Mouse (Mus musculus) layer of hippocampus, adult 2 months (tissue): ENCODE data around the gene Chp2. TPM values are rescaled to one million over a fixed set of nuclear protein-coding genes. Genes with fewer than 3 reads are reported as not detected.

Source experiments
- DNase-seq, 2 experiments: peaks; one replicate each; pipeline ENCODE4 v3.0.0; 2022; ENCODE audit warnings: low spot score in 2 of 2
- H3K27ac ChIP-seq: fragments of 200-600 bp; 2 replicates; pipeline ENCODE4 v1.8.1; 2022
- H3K4me3 ChIP-seq: fragments of 200-600 bp; 2 replicates; pipeline ENCODE4 v1.8.1; 2022; ENCODE audit warnings: mild to moderate bottlenecking
- CTCF ChIP-seq: fragments of 200-600 bp; conservative IDR thresholded peaks from 2 replicates; pipeline ENCODE4 v1.8.1; 2022; ENCODE audit warnings: antibody characterized with exemption, mild to moderate bottlenecking, moderate library complexity
- total RNA-seq, 2 experiments: library from RNA; stranded (reverse); gene quantifications; 2 replicates each; pipeline ENCODE4 v1.2.3; 2021

The Chp2 gene
- total RNA-seq, 2 experiments from 2014 or later = 2.7 to 3.3 TPM

- no peak overlapping the region for H3K27ac ChIP-seq
- H3K4me3 ChIP-seq = no peak overlapping the region
- TF ChIP-seq CTCF = no peak
- no peak for DNase-seq
These were observed 28.1 kb downstream of the Chp2 start for GRCm38 (mm10) chr7:122247254-122247864.

DNA sequence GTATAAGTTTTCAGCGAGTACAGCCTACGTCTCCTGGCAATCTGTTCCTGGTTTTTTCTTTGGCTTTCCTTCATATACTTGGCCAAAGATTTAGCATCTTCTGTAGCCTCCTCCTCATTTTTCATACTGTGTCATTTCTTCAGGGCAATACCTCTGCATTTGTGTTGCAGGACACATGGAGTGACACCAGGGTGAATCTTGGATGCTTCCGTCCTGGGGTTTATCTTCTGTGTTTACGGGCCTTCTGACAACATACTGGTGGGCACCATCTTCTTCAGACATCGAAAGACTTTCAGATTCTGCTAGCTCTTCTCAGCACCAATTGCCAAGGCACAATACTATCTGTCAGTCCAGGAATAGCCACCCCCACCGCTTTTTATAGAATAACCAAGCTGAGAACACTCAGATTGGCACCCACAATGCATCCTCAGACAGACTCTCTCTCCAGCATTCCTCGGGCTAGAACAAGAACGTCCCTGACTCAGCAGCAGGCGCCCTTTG lies 30.1 kb downstream of the Chp2 start:
- H3K4me3 ChIP-seq = no peak overlapping the region
- no peak for TF ChIP-seq CTCF
- peak; percentile 23 to 41 for DNase-seq
- H3K27ac ChIP-seq = 0 out of 2 replicates have a peak overlapping the region, but pooled peaks have one; percentile 1

DNA sequence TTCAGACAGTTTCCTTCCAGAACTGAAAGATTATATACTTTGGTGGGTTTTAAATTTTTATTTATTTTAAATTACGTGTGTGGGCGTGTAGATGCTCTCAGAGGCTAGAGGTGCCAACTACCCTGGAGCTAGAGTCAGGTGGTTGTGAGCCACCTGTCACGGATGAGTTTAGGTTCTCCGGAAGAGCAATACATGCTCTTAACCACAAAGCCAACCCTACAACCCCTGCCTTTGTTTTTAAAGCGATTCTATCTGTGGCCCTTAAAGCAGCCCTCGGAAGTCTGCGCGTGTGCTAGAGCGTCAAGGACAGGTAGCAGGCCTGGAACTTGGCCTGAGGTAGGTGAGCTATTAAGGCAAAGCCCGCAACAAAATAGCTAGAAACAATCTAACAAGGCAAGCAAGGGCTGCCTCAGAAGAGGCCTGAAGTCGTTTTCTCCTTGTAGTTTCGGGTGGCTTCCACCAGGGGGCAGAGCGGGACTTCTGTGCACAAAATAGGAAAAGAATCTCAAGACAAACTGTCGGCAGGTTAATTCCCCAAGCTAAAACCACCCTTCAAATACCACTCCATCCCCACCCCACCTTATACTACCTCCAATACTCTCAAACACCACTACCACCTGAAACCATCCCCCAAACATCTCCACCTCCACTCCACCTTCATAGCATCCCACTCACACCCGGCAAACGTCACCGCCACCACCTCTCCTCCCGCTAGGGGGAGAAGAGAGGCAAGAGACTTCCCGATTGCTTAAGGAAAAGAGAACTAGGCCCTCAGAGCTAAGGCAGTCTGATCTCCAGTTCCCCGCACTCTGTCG lies 32.1 kb downstream of the Chp2 start:
- peak; percentile 79 to 80 for DNase-seq
- Histone ChIP-seq H3K4me3 (peak overlapping the region; percentile 41), H3K27ac (peak overlapping the region; percentile 56; the same call in 1 of the 2 replicates)
- peak; percentile 90 for TF ChIP-seq CTCF

DNA sequence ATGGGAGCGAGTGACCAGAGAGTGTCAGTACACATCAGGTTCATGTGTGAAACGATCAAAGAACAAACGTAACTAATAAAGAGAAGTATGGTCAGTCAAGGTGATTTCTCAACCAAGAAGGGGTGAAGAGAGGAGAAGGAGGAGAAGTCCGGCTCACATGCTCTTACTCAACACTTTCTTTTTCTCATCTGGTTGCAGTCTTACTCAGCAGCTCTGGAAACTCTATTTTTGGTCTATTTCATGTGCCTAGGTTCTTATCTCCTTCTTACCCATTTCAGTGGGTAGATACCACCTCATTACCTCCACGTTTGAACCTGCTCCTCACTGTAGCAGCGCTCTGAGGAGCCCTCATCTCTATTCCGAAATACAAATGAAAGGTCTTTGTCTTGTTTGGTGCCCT lies 37.4 kb downstream of the Chp2 start:
- TF ChIP-seq CTCF = no peak
- no peak overlapping the region for H3K4me3 ChIP-seq
- H3K27ac ChIP-seq = no peak overlapping the region
- DNase-seq = no peak

DNA sequence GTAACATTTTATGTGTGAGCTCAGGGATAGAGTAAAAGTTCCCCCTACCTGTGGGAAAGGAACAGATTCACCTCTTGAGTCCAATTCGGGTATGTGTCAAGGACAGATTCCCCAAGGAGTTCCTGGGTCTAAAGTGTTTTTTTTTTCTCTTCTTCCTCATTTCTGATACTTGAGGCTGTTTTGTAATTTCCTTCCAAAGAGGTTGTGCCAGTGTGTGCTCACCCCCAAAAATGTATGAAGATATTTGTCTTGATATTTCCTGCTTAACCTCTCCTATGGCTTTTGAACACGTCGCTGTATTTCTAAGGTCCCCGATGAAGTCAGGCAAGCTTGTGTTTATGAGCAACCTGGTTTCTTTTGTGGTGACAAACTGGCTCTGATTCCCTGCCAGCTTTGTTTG lies 39.2 kb downstream of the Chp2 start:
- no peak for DNase-seq
- Histone ChIP-seq H3K4me3 (no peak overlapping the region), H3K27ac (no peak overlapping the region)
- TF ChIP-seq CTCF = no peak

DNA sequence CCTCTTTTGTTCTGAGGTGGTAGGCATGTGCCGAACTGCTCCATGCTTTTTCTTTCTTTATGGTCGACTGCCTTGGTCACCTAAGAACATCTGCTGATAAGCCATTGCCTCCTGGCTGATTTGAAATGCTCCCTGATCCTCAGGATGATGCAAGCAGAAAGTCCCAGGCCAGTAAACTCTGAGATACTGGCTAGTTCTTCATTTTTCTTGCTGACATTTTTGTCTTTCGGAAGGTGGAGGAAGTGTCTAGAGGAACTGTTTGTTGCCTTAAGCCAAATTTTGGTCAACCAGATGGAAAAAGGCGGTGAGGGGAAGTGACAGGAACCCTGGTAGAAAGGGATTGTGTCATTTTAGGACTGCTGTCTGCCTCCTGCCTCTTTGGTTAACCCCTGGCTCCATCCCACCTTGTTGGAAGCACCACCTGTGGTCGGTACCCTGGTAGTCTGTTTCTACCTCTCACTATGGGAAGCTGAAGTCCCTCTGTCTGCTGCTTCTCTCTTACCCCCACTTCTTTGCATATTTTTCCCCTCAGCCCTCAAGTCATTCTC lies 40.8 kb downstream of the Chp2 start:
- DNase-seq = no peak
- Histone ChIP-seq H3K27ac (no peak overlapping the region), H3K4me3 (no peak overlapping the region)
- TF ChIP-seq CTCF = no peak

GRCm38 (mm10) chr7:122268983-122269486 lies 49.7 kb downstream of the Chp2 start:
- H3K27ac ChIP-seq = no peak overlapping the region
- no peak for TF ChIP-seq CTCF
- no peak overlapping the region for H3K4me3 ChIP-seq
- no peak for DNase-seq

GRCm38 (mm10) chr7:122272334-122272733 lies 53.0 kb downstream of the Chp2 start:
- no peak overlapping the region for H3K27ac ChIP-seq
- no peak for TF ChIP-seq CTCF
- no peak for DNase-seq
- no peak overlapping the region for H3K4me3 ChIP-seq

Other genes with a start within 250 kb of the Chp2 start
- 10 to 100 TPM; 41.6 to 44.3 TPM for gene Cog7, start 237.8 kb upstream of the Chp2 start, total RNA-seq
- 10 to 100 TPM; 29.9 to 32.5 TPM for gene Gga2, start 198.3 kb upstream of the Chp2 start, total RNA-seq
- 10 to 100 TPM; 49.6 to 50.7 TPM for gene Ubfd1, start 152.3 kb upstream of the Chp2 start, total RNA-seq
- 10 to 100 TPM in 1 of 2 experiments, 1 to 10 TPM in 1; 9.7 to 10.0 TPM for gene Ears2, start 152.2 kb upstream of the Chp2 start, total RNA-seq
- 100 to 1,000 TPM; 259 to 306 TPM for gene Ndufab1, start 117.6 kb upstream of the Chp2 start, total RNA-seq
- 1 to 10 TPM; 1.9 to 2.2 TPM for gene Palb2, start 86.5 kb upstream of the Chp2 start, total RNA-seq
- 100 to 1,000 TPM; 101 to 104 TPM for gene Dctn5, start 86.5 kb upstream of the Chp2 start, total RNA-seq
- 1 to 10 TPM; 2.1 to 2.9 TPM for gene Plk1, start 60.1 kb upstream of the Chp2 start, total RNA-seq
- under 1 TPM; 0.39 to 0.41 TPM for gene Ern2, start 33.3 kb upstream of the Chp2 start, total RNA-seq
- gene Prkcb, start 69.3 kb downstream of the Chp2 start, total RNA-seq = 100 to 1,000 TPM; 788 to 796 TPM